Mouse (Mus musculus) ES-Bruce4 (cell line): ENCODE data around the gene Skor1.

Experiments used
- CTCF ChIP-seq: IDR thresholded peaks from one replicate; pipeline ENCODE4 v1.8.1; 2011; ENCODE audit warnings: low read depth, low read length
- POLR2A ChIP-seq: IDR thresholded peaks from one replicate; pipeline ENCODE4 v1.8.1; 2011; ENCODE audit warnings: low read length; ENCODE audit not compliant: insufficient read depth

DNA sequence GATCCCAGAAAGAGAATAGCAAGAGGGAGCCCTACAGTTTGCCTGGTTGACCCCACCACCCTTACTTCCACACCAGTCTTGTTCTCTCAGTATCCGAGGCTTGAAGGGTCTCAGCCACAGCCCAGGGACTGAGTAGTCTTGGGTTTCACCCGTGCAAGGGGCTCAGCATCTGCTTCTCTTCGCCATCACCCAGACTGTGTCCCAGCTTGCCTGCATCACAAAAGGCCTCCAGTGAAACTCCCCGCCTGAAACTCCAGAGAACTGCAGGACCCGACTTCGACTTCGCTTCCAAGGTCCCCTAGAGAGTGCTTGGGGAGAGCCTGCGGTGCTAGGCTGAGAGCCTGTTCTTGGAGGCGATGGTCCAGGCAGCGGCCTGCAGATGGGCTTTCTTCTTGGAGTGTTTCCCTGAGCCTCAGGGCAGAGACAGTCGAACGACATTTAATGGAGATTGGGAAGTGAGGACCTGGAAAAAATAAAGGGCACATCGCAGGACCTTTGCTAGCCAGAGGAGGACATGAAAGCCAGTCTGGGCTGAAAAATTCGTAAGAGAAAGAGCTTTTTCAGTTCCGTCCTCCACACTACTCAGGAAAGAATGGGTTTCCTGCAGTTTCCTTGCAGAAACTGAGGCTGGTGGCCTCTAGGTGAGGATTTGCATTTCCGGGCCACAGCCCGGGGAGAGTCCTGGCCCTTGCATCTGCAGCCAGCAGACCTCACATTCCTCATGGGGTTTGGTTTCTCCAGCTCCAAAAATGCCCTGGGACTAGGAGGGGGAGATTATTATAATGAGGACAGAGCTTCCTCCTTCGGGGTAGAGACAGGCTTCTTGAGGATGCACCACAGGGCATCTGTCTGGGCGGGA, 11.8 kb downstream of the Skor1 start:
- no peak for TF ChIP-seq POLR2A
- TF ChIP-seq CTCF: no peak
